Mouse (Mus musculus) spleen, postnatal 0 days (tissue): ENCODE measurements around the gene Grwd1. TPM values are rescaled to one million over a fixed set of nuclear protein-coding genes. Genes with fewer than 3 reads are reported as not detected.

Experiments
- polyA plus RNA-seq: library from polyadenylated mRNA; unstranded; fragments of >200 nt; fragmentation: Nextera tagmentation; extraction: Ambion mirVana; gene quantifications from 2 replicates; pipeline ENCODE4 v1.2.1, GENCODE M21; 2015

Grwd1 gene
- 30.0 and 31.3 TPM in 2 replicates for polyA plus RNA-seq

GRCm38 (mm10) chr7:45830427-45831127 is at the start of gene Grwd1:
TSS of gene Grwd1 (minus strand) at chr7:45830944.

GRCm38 (mm10) chr7:45878278-45878677 is 47.5 kb upstream of the Grwd1 start, which contains the start of gene Grin2d:
TSS of gene Grin2d (minus strand) at chr7:45878378.

GRCm38 (mm10) chr7:45872624-45873023 is 41.9 kb upstream of the Grwd1 start, which contains the start of gene Kdelr1:
TSS of gene Kdelr1 (plus strand) at chr7:45872772.

GRCm38 (mm10) chr7:45824598-45824997 is 6.1 kb downstream of the Grwd1 start, which contains the start of gene Kcnj14:
TSS of gene Kcnj14 (minus strand) at chr7:45824782.

GRCm38 (mm10) chr7:45813787-45814779 is 16.7 kb downstream of the Grwd1 start, which contains the start of gene Cyth2:
TSS of gene Cyth2 (minus strand) at chr7:45814581.

GRCm38 (mm10) chr7:45784524-45785372 is 46.0 kb downstream of the Grwd1 start, which contains the start of gene Sult2b1:
TSS of gene Sult2b1 (minus strand) at chr7:45784669.

GRCm38 (mm10) chr7:45783511-45784091 is 47.1 kb downstream of the Grwd1 start, which contains the start of gene Lmtk3:
TSS of gene Lmtk3 (plus strand) at chr7:45783738.

Other genes starting within 250 kb of the Grwd1 start
- 0.13 TPM in 1 of 2 replicates, not detected in the other for gene Fgf21, start 215.5 kb downstream of the Grwd1 start, polyA plus RNA-seq
- not detected in 2 replicates for gene Fut1, start 213.7 kb downstream of the Grwd1 start, polyA plus RNA-seq
- 0.06 TPM in 1 of 2 replicates, not detected in the other for gene Izumo1, start 209.1 kb downstream of the Grwd1 start, polyA plus RNA-seq
- 7.4 and 9.0 TPM in 2 replicates for gene Rasip1, start 203.5 kb downstream of the Grwd1 start, polyA plus RNA-seq
- gene Mamstr, start 191.0 kb downstream of the Grwd1 start, polyA plus RNA-seq, result 2.5 and 3.1 TPM in 2 replicates
- gene Fut2, start 164.6 kb downstream of the Grwd1 start, polyA plus RNA-seq, result 0.10 and 0.32 TPM in 2 replicates
- not detected in 2 replicates for gene Ntn5, start 146.9 kb downstream of the Grwd1 start, polyA plus RNA-seq
- 0.10 TPM in 1 of 2 replicates, not detected in the other for gene Sec1, start 136.5 kb downstream of the Grwd1 start, polyA plus RNA-seq
- gene Car11, start 131.1 kb downstream of the Grwd1 start, polyA plus RNA-seq, result 0.72 and 1.8 TPM in 2 replicates
- 2.1 and 2.9 TPM in 2 replicates for gene Dbp, start 125.9 kb downstream of the Grwd1 start, polyA plus RNA-seq
- gene Rpl18, start 115.5 kb downstream of the Grwd1 start, polyA plus RNA-seq, result 888 and 898 TPM in 2 replicates
- gene Sphk2, start 112.9 kb downstream of the Grwd1 start, polyA plus RNA-seq, result 9.7 and 11.7 TPM in 2 replicates
- 0.29 and 0.65 TPM in 2 replicates for gene Fam83e, start 109.7 kb downstream of the Grwd1 start, polyA plus RNA-seq
- not detected in 2 replicates for gene Spaca4, start 105.1 kb downstream of the Grwd1 start, polyA plus RNA-seq
- gene Lmtk3, start 47.2 kb downstream of the Grwd1 start, polyA plus RNA-seq, result 0.24 TPM in 1 of 2 replicates, not detected in the other
- 0.42 and 0.79 TPM in 2 replicates for gene Sult2b1, start 46.3 kb downstream of the Grwd1 start, polyA plus RNA-seq
- gene Cyth2, start 16.4 kb downstream of the Grwd1 start, polyA plus RNA-seq, result 36.4 and 37.5 TPM in 2 replicates
- 0.18 and 0.21 TPM in 2 replicates for gene Kcnj14, start 6.2 kb downstream of the Grwd1 start, polyA plus RNA-seq
- 24.3 and 27.4 TPM in 2 replicates for gene Kdelr1, start 41.8 kb upstream of the Grwd1 start, polyA plus RNA-seq
- 0.19 and 0.33 TPM in 2 replicates for gene Grin2d, start 47.4 kb upstream of the Grwd1 start, polyA plus RNA-seq
- gene Syngr4, start 65.8 kb upstream of the Grwd1 start, polyA plus RNA-seq, result 1.4 and 1.5 TPM in 2 replicates
- 3.2 and 4.1 TPM in 2 replicates for gene Tmem143, start 66.0 kb upstream of the Grwd1 start, polyA plus RNA-seq
- 170 and 224 TPM in 2 replicates for gene Emp3, start 90.5 kb upstream of the Grwd1 start, polyA plus RNA-seq
- gene Ccdc114, start 93.1 kb upstream of the Grwd1 start, polyA plus RNA-seq, result 2.6 and 4.1 TPM in 2 replicates
- gene Abcc6, start 199.4 kb upstream of the Grwd1 start, polyA plus RNA-seq, result 0.02 and 0.05 TPM in 2 replicates
- gene Nomo1, start 202.8 kb upstream of the Grwd1 start, polyA plus RNA-seq, result 18.8 and 21.1 TPM in 2 replicates